Mouse (Mus musculus): ENCODE measurements at regions not wholly inside any gene's neighbourhood (a gene's known extent, or its start where the extent isn't known, plus 50 kb on each side); places are given as distances from the start of the nearest gene placed in this dataset.

GRCm38 (mm10) chr8:95979223-95979622, 90.9 kb upstream of the Got2 start:
- no peak for ATAC-seq (ENCODE audit: low TSS enrichment)

- peak; percentile 81 for ATAC-seq (ENCODE audit: low TSS enrichment)
Observed at GRCm38 (mm10) chr8:95974889-95975288, 86.5 kb upstream of the Got2 start.

- ATAC-seq (ENCODE audit: low TSS enrichment) = no peak
Observed at GRCm38 (mm10) chr8:95974231-95974630, 85.9 kb upstream of the Got2 start.

GRCm38 (mm10) chr8:95973571-95973970, 85.2 kb upstream of the Got2 start:
- ATAC-seq (ENCODE audit: low TSS enrichment) = no peak

- ATAC-seq (ENCODE audit: low TSS enrichment) = no peak
Observed at GRCm38 (mm10) chr8:95968828-95969227, 80.5 kb upstream of the Got2 start.

GRCm38 (mm10) chr8:95966430-95966829, 78.1 kb upstream of the Got2 start:
- ATAC-seq (ENCODE audit: low TSS enrichment) = no peak

- no peak for ATAC-seq (ENCODE audit: low TSS enrichment)
Observed at GRCm38 (mm10) chr8:95952257-95952656, 63.9 kb upstream of the Got2 start.

- ATAC-seq (ENCODE audit: low TSS enrichment) = peak; percentile 97
Observed at GRCm38 (mm10) chr8:95951794-95952193, 63.4 kb upstream of the Got2 start.
